Mouse (Mus musculus) bone marrow macrophage, adult 2 months (primary cell): Measurements from ENCODE around the gene Apof. TPM values are rescaled to one million over a fixed set of nuclear protein-coding genes. Genes with fewer than 3 reads are reported as not detected.
"Not testable (repeated sequence)": the region's sequence is repeated elsewhere in the genome, so short reads cannot be mapped to it uniquely, and the experiment has no call there.

Source experiments
- H3K27ac ChIP-seq: 2 replicates; pipeline ENCODE4 v1.5.1; 2012; ENCODE audit warnings: low read depth, low read length; ENCODE audit not compliant: insufficient read depth
- H3K4me1 ChIP-seq: 2 replicates; pipeline ENCODE4 v1.6.1; 2012; ENCODE audit warnings: low read length; ENCODE audit not compliant: control insufficient read depth, insufficient read depth
- H3K4me3 ChIP-seq: 2 replicates; pipeline ENCODE4 v1.5.1; 2012; ENCODE audit warnings: mild to moderate bottlenecking, low read length, moderate library complexity; ENCODE audit not compliant: insufficient read depth
- CTCF ChIP-seq: IDR thresholded peaks from 2 replicates; pipeline ENCODE4 v1.5.1; 2012; ENCODE audit warnings: low read depth, mild to moderate bottlenecking, low read length, moderate library complexity
- POLR2A ChIP-seq: IDR thresholded peaks from 2 replicates; pipeline ENCODE4 v1.6.1; 2012; ENCODE audit warnings: mild to moderate bottlenecking, low read depth, low read length, borderline replicate concordance
- polyA plus RNA-seq: library from polyadenylated mRNA; stranded (reverse); fragments of >200 nt; gene quantifications from 2 replicates; pipeline ENCODE4 v1.2.4, GENCODE M21; 2012; ENCODE audit not compliant: missing spikeins, insufficient read depth, insufficient read length

Gene Apof
- polyA plus RNA-seq, 1 experiment: not detected

DNA sequence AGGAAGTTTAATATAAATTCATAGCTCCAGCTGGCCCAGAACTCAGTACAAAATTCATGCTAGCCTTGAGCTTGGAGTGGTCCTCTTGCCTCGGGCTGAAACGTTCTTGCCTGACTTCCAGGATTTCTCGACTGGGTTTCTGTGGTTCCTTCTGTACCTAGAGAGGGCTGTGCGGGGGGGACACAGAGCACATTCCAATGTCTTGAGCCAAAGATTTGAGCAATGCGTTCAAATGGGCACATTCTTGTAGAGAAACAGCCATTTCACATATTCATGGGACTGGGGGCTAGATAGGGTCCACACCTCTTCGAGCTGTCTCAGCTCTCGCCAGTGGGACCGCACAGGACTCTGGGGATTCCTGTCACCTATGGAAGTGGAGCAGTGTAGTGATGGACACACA lies 12.5 kb upstream of the Apof start:
- Histone ChIP-seq H3K4me1 (peaks cover 15% of the 10 kb centered on the region), H3K27ac (no peak overlapping the region), H3K4me3 (no peak overlapping the region)
- TF ChIP-seq CTCF: no peak

DNA sequence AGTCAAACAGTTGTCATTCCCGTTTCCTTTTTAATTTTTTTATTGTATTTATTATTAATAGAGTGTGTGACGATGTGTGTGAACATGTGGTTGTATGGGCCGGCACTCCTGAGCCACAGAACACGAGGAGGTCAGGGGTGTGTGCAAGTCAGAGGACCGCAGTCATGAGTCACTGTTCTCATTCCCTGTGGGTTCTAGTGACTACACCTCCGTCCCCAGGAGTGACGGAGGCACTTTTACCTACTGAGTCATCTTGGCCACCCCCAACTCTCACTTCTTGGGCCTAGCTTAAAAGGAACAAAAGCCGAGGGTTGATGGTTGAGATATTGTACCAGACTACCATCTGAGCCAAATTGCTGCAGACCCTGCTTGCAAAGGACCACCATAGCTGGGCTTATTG lies 12.1 kb upstream of the Apof start:
- Histone ChIP-seq H3K27ac (no peak overlapping the region), H3K4me3 (no peak overlapping the region), H3K4me1 (peaks cover 15% of the 10 kb centered on the region)
- no peak for TF ChIP-seq CTCF
- no peak for TF ChIP-seq POLR2A

DNA sequence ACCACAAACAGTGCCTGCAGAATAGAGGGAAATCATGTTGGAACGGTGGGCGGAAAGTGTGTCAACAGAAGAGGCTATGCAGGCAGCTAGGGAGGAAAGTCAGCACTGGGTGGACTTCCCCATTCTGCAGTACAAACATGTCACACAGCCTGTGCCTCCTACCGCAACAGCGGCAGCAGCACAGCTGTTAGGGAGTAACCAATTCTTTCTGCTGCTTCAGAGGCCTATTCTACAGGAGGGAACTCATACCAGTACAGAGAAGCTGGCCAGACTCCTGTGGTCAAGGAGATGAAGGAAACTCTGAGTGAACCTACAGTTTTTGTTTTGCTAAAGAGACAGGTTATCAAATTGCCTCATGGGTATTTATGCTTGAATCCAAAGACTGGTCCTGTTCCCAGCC lies 9.5 kb upstream of the Apof start:
- Histone ChIP-seq H3K4me1 (peaks cover 27% of the 10 kb centered on the region), H3K27ac (peak overlapping the region; percentile 63), H3K4me3 (no peak overlapping the region)
- TF ChIP-seq CTCF: no peak
- no peak for TF ChIP-seq POLR2A

DNA sequence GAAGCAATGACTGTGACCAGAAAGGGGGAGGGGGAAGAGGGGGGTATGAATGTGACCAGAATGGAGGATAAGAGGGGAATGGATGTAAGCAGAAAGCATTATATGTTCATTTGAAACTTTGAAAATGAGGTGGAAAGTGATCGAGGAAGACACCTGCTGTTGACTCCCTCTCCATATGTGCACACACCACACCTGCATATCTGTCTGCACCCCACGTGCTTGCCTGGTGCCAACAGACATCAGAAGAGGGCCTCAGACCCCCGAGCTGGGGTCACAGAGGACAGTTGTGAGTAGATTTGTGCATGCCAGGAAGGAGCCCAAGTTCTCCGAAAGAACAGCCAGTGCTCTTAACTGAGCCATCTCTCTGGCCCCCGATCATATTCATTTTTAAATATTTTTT lies 8.5 kb upstream of the Apof start:
- peaks cover 31% of the 10 kb centered on the region for H3K4me1 ChIP-seq
- H3K27ac ChIP-seq: no peak overlapping the region
- H3K4me3 ChIP-seq: no peak overlapping the region
- TF ChIP-seq POLR2A: no peak
- TF ChIP-seq CTCF: no peak

DNA sequence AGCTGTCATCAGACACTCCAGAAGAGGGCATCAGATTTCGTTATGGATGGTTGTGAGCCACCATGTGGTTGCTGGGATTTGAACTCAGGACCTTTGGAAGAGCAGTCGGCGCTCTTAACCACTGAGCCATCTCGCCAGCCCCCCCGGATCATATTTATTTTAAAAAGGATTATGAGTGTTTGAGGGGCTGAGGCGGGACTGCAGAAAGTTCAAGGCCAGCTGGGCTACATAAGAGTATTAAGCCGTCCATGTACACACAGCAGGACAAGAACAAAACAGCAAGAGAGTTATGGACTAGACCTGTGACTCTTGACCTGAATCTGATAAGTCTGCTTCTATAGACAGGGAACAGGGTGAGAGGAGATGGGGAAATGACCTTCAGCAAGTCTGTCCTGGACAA lies 8.1 kb upstream of the Apof start:
- not testable (repeated sequence) for H3K4me3 ChIP-seq, H3K27ac ChIP-seq
- H3K4me1 ChIP-seq: peaks cover 34% of the 10 kb centered on the region

GRCm38 (mm10) chr10:128262300-128262699 lies 6.2 kb upstream of the Apof start:
- no peak overlapping the region for H3K27ac ChIP-seq
- H3K4me1 ChIP-seq: peaks cover 34% of the 10 kb centered on the region
- TF ChIP-seq POLR2A: no peak
- TF ChIP-seq CTCF: no peak
- H3K4me3 ChIP-seq: no peak overlapping the region

- Histone ChIP-seq H3K4me1 (peaks cover 28% of the 10 kb centered on the region), H3K4me3 (no peak overlapping the region), H3K27ac (peak overlapping the region; percentile 7; the same call in 1 of the 2 replicates)
- TF ChIP-seq CTCF (no peak), POLR2A (no peak)
Measured at GRCm38 (mm10) chr10:128263393-128264310, 4.8 kb upstream of the Apof start.

GRCm38 (mm10) chr10:128269206-128269910 lies 887 bp downstream of the Apof start:
- TF ChIP-seq CTCF: no peak
- no peak for TF ChIP-seq POLR2A
- Histone ChIP-seq H3K4me1 (peaks cover 14% of the 10 kb centered on the region; the same call in 1 of the 2 replicates), H3K4me3 (no peak overlapping the region), H3K27ac (no peak overlapping the region)

DNA sequence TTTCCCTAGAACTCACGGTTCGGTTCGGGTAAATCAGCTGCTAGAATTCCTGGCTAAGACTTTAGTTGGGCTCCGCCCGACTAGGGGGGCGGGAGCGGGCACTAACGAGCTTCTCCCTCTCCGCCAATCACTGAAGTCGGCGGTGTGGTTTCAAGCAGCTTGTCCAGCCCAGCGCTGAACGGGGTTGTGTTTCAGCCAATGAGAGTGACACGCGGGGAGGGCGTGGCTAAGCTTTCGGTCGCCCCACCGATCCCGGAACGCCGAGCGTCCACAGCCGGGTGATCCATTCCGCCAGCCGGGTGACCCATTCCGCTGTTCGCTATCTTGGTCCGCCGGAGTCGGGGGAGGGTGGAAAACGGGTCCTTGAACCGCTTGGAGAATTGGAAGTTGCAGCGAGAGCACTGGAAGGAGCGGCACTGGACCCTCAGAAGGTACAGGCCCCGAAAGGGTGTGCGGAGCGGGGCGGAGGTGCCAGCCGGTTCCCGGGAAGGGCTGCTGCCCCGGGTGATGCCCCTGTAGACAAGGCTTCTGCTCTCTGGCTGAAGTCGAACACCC lies 1.9 kb downstream of the Apof start, which contains the start of gene Stat2:
Gene Stat2, plus strand, starts transcription at position 273 of the 555 bp plus-strand sequence.
- peaks cover 8% of the 10 kb centered on the region; the same call in 1 of the 2 replicates for H3K4me1 ChIP-seq
- peak within 1 kb of the TSS; percentile 58 for H3K27ac ChIP-seq
- TF ChIP-seq CTCF: no peak
- 0 out of 2 replicates have a peak, but pooled peaks have one; percentile 51 for TF ChIP-seq POLR2A
- H3K4me3 ChIP-seq: peak within 1 kb of the TSS; percentile 82

DNA sequence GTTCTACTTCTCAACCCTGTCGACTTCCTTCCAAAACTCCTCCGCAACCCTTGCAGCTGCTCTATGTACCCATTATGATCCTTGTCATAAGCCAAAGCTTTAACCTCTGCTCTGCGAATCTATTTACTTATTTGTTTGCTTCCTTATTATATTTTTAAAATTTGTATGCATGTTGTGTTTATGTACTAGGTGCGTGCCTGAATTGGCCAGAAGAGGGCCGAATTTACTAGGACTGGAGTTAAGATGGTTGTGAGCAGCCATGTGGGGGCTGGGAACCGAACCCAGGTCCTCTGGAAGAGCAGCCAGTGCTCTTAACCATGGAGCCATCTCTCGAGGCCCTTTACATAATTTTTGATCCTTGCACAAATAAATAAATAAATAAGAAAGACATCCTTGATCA lies 2.4 kb downstream of the Apof start:
- Histone ChIP-seq H3K27ac (peak overlapping the region; percentile 58), H3K4me3 (peak overlapping the region; percentile 82)

More for the DNA sequence above, 2.4 kb downstream of the Apof start:
- TF ChIP-seq POLR2A: no peak
- TF ChIP-seq CTCF: no peak
- peaks cover 8% of the 10 kb centered on the region; the same call in 1 of the 2 replicates for H3K4me1 ChIP-seq
